Mouse (Mus musculus) cortical plate, adult 2 months (tissue): ENCODE data around the gene Ccdc194.

Source experiments
- CTCF ChIP-seq: fragments of 200-500 bp; IDR thresholded peaks from 2 replicates; pipeline ENCODE4 v1.5.1; 2011; ENCODE audit warnings: mild to moderate bottlenecking, control low read depth, low read length; ENCODE audit not compliant: insufficient read depth; ENCODE audit errors: extremely low read depth
- POLR2A ChIP-seq: fragments of 200-500 bp; IDR thresholded peaks from 2 replicates; pipeline ENCODE4 v1.6.1; 2011; ENCODE audit warnings: mild to moderate bottlenecking, low read length, control low read depth; ENCODE audit not compliant: insufficient read depth; ENCODE audit errors: extremely low read depth

DNA sequence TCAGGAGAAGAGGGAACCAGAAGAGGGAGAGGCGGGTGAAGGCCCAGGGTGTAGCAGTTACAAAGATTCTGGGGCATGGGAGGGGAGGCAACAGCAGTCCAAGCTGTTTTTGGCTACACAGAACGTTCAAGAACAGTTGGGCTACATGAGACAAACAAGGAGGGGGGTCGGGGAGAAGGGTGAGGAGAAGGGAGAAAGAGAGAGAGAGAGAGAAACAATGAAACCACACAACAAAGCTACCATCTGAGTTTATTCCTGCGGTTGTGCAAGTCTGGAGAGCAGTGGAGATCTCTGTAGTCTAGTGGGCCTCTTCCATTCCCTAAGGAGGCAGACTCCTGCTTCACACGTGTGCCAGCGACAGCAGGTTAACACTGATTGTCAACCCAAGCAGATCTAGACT lies 28.5 kb upstream of the Ccdc194 start:
- TF ChIP-seq CTCF (no peak), POLR2A (no peak)
